Comparison of ENCODE assay signal across 22 mouse cellular contexts in the genomic region with DNA sequence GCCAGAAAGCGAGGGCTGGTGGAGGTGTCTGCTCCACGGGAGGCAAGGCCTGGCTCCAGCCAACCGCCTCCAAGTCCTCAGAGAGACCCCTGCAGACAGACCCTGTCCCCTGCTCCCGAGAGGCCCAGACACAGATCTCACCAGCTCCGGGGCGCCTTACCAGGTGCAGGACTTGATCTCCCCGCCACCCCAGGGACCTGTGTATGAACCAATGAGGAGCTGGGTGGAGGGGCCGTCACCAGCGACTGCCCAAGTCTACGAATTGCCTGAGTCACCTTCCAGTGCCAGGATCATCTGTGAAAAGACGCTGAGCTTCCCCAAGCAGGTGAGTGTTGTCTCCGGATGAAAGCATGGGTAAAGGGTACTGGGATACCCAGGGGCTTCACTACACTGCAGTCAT. TPM values are rescaled to one million over a fixed set of nuclear protein-coding genes. Genes with fewer than 3 reads are reported as not detected.
DNase-seq lines count a peak whose midpoint lies in the region; ATAC-seq and TF ChIP-seq lines count a peak whose summit lies in the region.
"Had no signal": no experiment of that assay in that cellular context is flagged by ENCODE, and none has a peak within 500 bp of the region (broad histone marks: within the 10 kb centered on the region; RNA-seq: fewer than 3 reads in every experiment).

No protein-coding gene starts in this region.

- peak; percentile 17 for DNase-seq in midbrain, embryonic 11.5 days (ENCODE audit: low spot score, missing footprints)
- peak; percentile 70 for DNase-seq in CH12.LX (ENCODE audit: extremely low read depth)
- no peak for DNase-seq in adrenal gland, adult 8-10 months
- DNase-seq: adrenal gland, adult 2 months; adrenal gland, postnatal 10 days; adrenal gland, postnatal 14 days; adrenal gland, postnatal 25 days; adrenal gland, postnatal 36 days; B cell, adult 2 months; cerebellum, adult 11 months; cerebellum, adult 11-12 months; cerebellum, adult 18-20 months; cerebellum, adult 2 months; cerebellum, adult 8-10 months had no signal

- dilution Hi-C loops in CH12.LX (cut with MboI; ENCODE audit: extremely low pct_ligation_motif_present, extremely low pct_unique_long_range_greater_than_20kb, low sequenced_read_pairs): no loop called here

- H3K27me3 ChIP-seq in midbrain, embryonic 11.5 days (ENCODE audit: control insufficient read depth, insufficient read depth, low read length): no peaks in the 10 kb centered on the region
- no peaks in the 10 kb centered on the region for H3K27me3 ChIP-seq in midbrain, embryonic 13.5 days
- H3K27me3 ChIP-seq in CH12.LX (replicated peaks): no peaks in the 10 kb centered on the region
- H3K27me3 ChIP-seq: Patski had no signal

- ATAC-seq in midbrain, embryonic 11.5 days (ENCODE audit: low FRiP score): no peak
- ATAC-seq in midbrain, embryonic 13.5 days: no peak
- ATAC-seq: activated CD4-positive, CD25-positive, alpha-beta regulatory T cell, adult 4 months; CD4-positive, CD25-positive, alpha-beta regulatory T cell, adult 4 months; Patski had no signal

- TF ChIP-seq CTCF in CH12.LX (conservative IDR thresholded peaks at IDR 0.05 in 1 of 2, IDR thresholded peaks at IDR 0.05 in 1 of 2; ENCODE audit: low read depth in 2 of 2, low read length in 2 of 2): no peak

- no peak overlapping the region for H3K27ac ChIP-seq in midbrain, embryonic 11.5 days (ENCODE audit: low read depth, low read length)
- no peak overlapping the region for H3K27ac ChIP-seq in midbrain, embryonic 13.5 days
- peak overlapping the region; percentile 97 for H3K27ac ChIP-seq in CH12.LX (ENCODE audit: insufficient read depth, low read depth)

- WGBS in midbrain, embryonic 11.5 days: 65% methylated on average over 12 of the region's 12 CpGs
- 63% methylated on average over 12 of the region's 12 CpGs for WGBS in midbrain, embryonic 13.5 days

- H3K4me2 ChIP-seq in midbrain, embryonic 11.5 days: no peak overlapping the region
- H3K4me2 ChIP-seq in midbrain, embryonic 13.5 days (replicated peaks): no peak overlapping the region
- H3K4me2 ChIP-seq in CH12.LX (ENCODE audit: insufficient read depth, low read depth, poor library complexity, severe bottlenecking): peak overlapping the region; percentile 30

- H3K4me3 ChIP-seq in midbrain, embryonic 11.5 days (ENCODE audit: low read depth, low read length): no peak overlapping the region
- H3K4me3 ChIP-seq in midbrain, embryonic 13.5 days (replicated peaks): no peak overlapping the region
- peak overlapping the region; percentile 23 to 51 (median 46) for H3K4me3 ChIP-seq in CH12.LX (replicated peaks in 1 of 3; ENCODE audit: low read depth in 2 of 3, low read length in 2 of 3, poor library complexity in 1 of 3)

- peak; percentile 19 for TF ChIP-seq POLR2A in CH12.LX (IDR thresholded peaks at IDR 0.05; ENCODE audit: low read depth, low read length)

- in situ Hi-C loops in CH12.LX (cut with MboI; ENCODE audit: low pct_ligation_motif_present, low pct_unique_long_range_greater_than_20kb, low sequenced_read_pairs): no loop called here

- no peaks in the 10 kb centered on the region for H3K79me2 ChIP-seq in CH12.LX (replicated peaks; ENCODE audit: control insufficient read depth, extremely low read depth, insufficient read depth, poor library complexity, severe bottlenecking)

- peaks cover 5% of the 10 kb centered on the region; the same call in 1 of the 2 replicates for H3K4me1 ChIP-seq in midbrain, embryonic 11.5 days (ENCODE audit: control insufficient read depth, insufficient read depth, low read length)
- peaks cover 8% of the 10 kb centered on the region; the same call in 1 of the 2 replicates for H3K4me1 ChIP-seq in midbrain, embryonic 13.5 days (replicated peaks)
- H3K4me1 ChIP-seq in CH12.LX (ENCODE audit: control insufficient read depth in 1 of 2, insufficient read depth in 2 of 2): peaks cover 31 to 88% of the 10 kb centered on the region in 2 experiments

- TF ChIP-seq RAD21 in CH12.LX (IDR thresholded peaks at IDR 0.05; ENCODE audit: low read depth, low read length): no peak

- no peaks in the 10 kb centered on the region for H3K36me3 ChIP-seq in midbrain, embryonic 11.5 days (ENCODE audit: control insufficient read depth, insufficient read depth, low read length)
- no peaks in the 10 kb centered on the region for H3K36me3 ChIP-seq in midbrain, embryonic 13.5 days
- peaks cover 0 to 20% of the 10 kb centered on the region in 2 experiments for H3K36me3 ChIP-seq in CH12.LX (replicated peaks in 1 of 2; ENCODE audit: control insufficient read depth in 1 of 2, insufficient read depth in 1 of 2, low read length in 1 of 2)
- H3K36me3 ChIP-seq: G1E had no signal

- no peak; the same call in 1 of the 2 replicates for TF ChIP-seq EP300 in CH12.LX (IDR thresholded peaks at IDR 0.05; ENCODE audit: low read length)

- no peak overlapping the region for H3K9ac ChIP-seq in midbrain, embryonic 11.5 days (ENCODE audit: low read length)
- no peak overlapping the region for H3K9ac ChIP-seq in midbrain, embryonic 13.5 days (replicated peaks)
- peak overlapping the region; percentile 10; the same call in 1 of the 2 replicates for H3K9ac ChIP-seq in CH12.LX (ENCODE audit: insufficient read depth, low read depth)

- H3K9me3 ChIP-seq in midbrain, embryonic 11.5 days (ENCODE audit: control insufficient read depth, low read length): no peaks in the 10 kb centered on the region
- H3K9me3 ChIP-seq in midbrain, embryonic 13.5 days: no peaks in the 10 kb centered on the region
- H3K9me3 ChIP-seq in CH12.LX (replicated peaks; ENCODE audit: low read length): no peaks in the 10 kb centered on the region
- H3K9me3 ChIP-seq: G1E had no signal

TF ChIP-seq in CH12.LX, 34 proteins besides CTCF, POLR2A, EP300 and RAD21:
- TF ChIP-seq MAZ (IDR thresholded peaks at IDR 0.05; ENCODE audit: low read depth, low read length) (no peak), ZMIZ1 (IDR thresholded peaks at IDR 0.05; ENCODE audit: low read depth, low read length) (peak; percentile 33; the same call in 1 of the 2 replicates), TBP (conservative IDR thresholded peaks at IDR 0.05; ENCODE audit: low read depth, low read length) (0 out of 2 replicates have a peak, but pooled peaks have one; percentile 50), TCF12 (IDR thresholded peaks at IDR 0.05; ENCODE audit: low read depth, low read length) (peak; percentile 62; the same call in 1 of the 2 replicates)

RNA-seq across cellular contexts. Expression of a gene that starts 22.6 kb away (rescaled TPM):
- polyA plus RNA-seq in midbrain, embryonic 11.5 days (2014; fragmentation: Nextera tagmentation; extraction: Ambion mirVana): 0.31 TPM in 1 of 2 replicates, not detected in the other
- polyA plus RNA-seq in midbrain, embryonic 13.5 days (2015; fragmentation: Nextera tagmentation; extraction: Ambion mirVana): 0.10 and 0.12 TPM in 2 replicates
- total RNA-seq in CH12.LX (2012; rRNA removed): 3.8 and 5.3 TPM in 2 replicates
- total RNA-seq in CH12.LX (2014; rRNA removed): 2.9 and 3.3 TPM in 2 replicates
- polyA plus RNA-seq in CH12.LX (2012; ENCODE audit: insufficient read length, low read depth): 3.7 and 3.8 TPM in 2 replicates
- under 1 TPM in 3 of 4 experiments, not detected in 1; 0.12 to 0.25 (median 0.19) TPM for total RNA-seq in adrenal gland, adult 8-10 months (2022)
- total RNA-seq: adrenal gland, postnatal 25 days had no signal
- polyA plus RNA-seq: Patski had no signal

RNA-seq across cellular contexts. Expression of a gene that starts 24.1 kb away (rescaled TPM):
- 86.8 and 94.7 TPM in 2 replicates for polyA plus RNA-seq in midbrain, embryonic 11.5 days (2014; fragmentation: Nextera tagmentation; extraction: Ambion mirVana)
- 94.2 and 96.8 TPM in 2 replicates for polyA plus RNA-seq in midbrain, embryonic 13.5 days (2015; fragmentation: Nextera tagmentation; extraction: Ambion mirVana)
- total RNA-seq in CH12.LX (2012; rRNA removed) (61.4 and 66.6 TPM in 2 replicates), CH12.LX (2014; rRNA removed) (58.5 and 60.3 TPM in 2 replicates)
- 72.9 and 90.2 TPM in 2 replicates for polyA plus RNA-seq in CH12.LX (2012; ENCODE audit: insufficient read length, low read depth)
- total RNA-seq in adrenal gland, adult 8-10 months (2022): 10 to 100 TPM; 77.2 to 92.4 (median 82.4) TPM

RNA-seq across cellular contexts. Expression of a gene that starts 42.2 kb away (rescaled TPM):
- polyA plus RNA-seq in midbrain, embryonic 11.5 days (2014; fragmentation: Nextera tagmentation; extraction: Ambion mirVana): 0.84 and 0.86 TPM in 2 replicates
- polyA plus RNA-seq in midbrain, embryonic 13.5 days (2015; fragmentation: Nextera tagmentation; extraction: Ambion mirVana): 1.7 and 2.3 TPM in 2 replicates
- total RNA-seq in CH12.LX (2012; rRNA removed) (0.17 and 0.29 TPM in 2 replicates), CH12.LX (2014; rRNA removed) (not detected in 2 replicates)
- 0.21 TPM in 1 of 2 replicates, not detected in the other for polyA plus RNA-seq in CH12.LX (2012; ENCODE audit: insufficient read length, low read depth)
- total RNA-seq in adrenal gland, adult 8-10 months (2022): not detected
- total RNA-seq: adrenal gland, adult 18-20 months; adrenal gland, adult 2 months; adrenal gland, postnatal 10 days; adrenal gland, postnatal 14 days; adrenal gland, postnatal 25 days; adrenal gland, postnatal 36 days; adrenal gland, postnatal 4 days had no signal
- polyA plus RNA-seq: adrenal gland, adult 2 months; brain, embryonic 14.5 days; cerebellum, adult 2 months; G1E had no signal

RNA-seq across cellular contexts. Expression of a gene that starts 45.7 kb away (rescaled TPM):
- 48.0 and 50.2 TPM in 2 replicates for polyA plus RNA-seq in midbrain, embryonic 11.5 days (2014; fragmentation: Nextera tagmentation; extraction: Ambion mirVana)
- polyA plus RNA-seq in midbrain, embryonic 13.5 days (2015; fragmentation: Nextera tagmentation; extraction: Ambion mirVana): 30.5 and 31.6 TPM in 2 replicates
- total RNA-seq in CH12.LX (2012; rRNA removed) (44.2 and 52.1 TPM in 2 replicates), CH12.LX (2014; rRNA removed) (59.0 and 62.1 TPM in 2 replicates)
- polyA plus RNA-seq in CH12.LX (2012; ENCODE audit: insufficient read length, low read depth): 49.6 and 53.2 TPM in 2 replicates
- total RNA-seq in adrenal gland, adult 8-10 months (2022): 10 to 100 TPM; 29.3 to 35.3 (median 33.4) TPM

RNA-seq across cellular contexts. Expression of a gene that starts 45.9 kb away (rescaled TPM):
- 163 and 169 TPM in 2 replicates for polyA plus RNA-seq in midbrain, embryonic 11.5 days (2014; fragmentation: Nextera tagmentation; extraction: Ambion mirVana)
- 42.1 and 43.3 TPM in 2 replicates for polyA plus RNA-seq in midbrain, embryonic 13.5 days (2015; fragmentation: Nextera tagmentation; extraction: Ambion mirVana)
- total RNA-seq in CH12.LX (2012; rRNA removed) (88.6 and 103 TPM in 2 replicates), CH12.LX (2014; rRNA removed) (73.6 and 84.4 TPM in 2 replicates)
- 113 and 128 TPM in 2 replicates for polyA plus RNA-seq in CH12.LX (2012; ENCODE audit: insufficient read length, low read depth)
- 1 to 10 TPM; 1.8 to 3.2 (median 2.5) TPM for total RNA-seq in adrenal gland, adult 8-10 months (2022)

Comparison
In these comparisons a context has a peak if more than half of its experiments do, and no peak if none do; other contexts are left out.
1. H3K4me3 ChIP-seq: peak in CH12.LX (3 of 3); none in midbrain, embryonic 11.5 days (single experiment) and midbrain, embryonic 13.5 days (single experiment).